Mouse (Mus musculus) stomach, embryonic 14.5 days (tissue): ENCODE measurements around the gene Hipk4. TPM values are rescaled to one million over a fixed set of nuclear protein-coding genes. Genes with fewer than 3 reads are reported as not detected.

Experiments
- ATAC-seq: fragments of 200-750 bp; cut with Nextera tagmentation; 2 replicates; pipeline ENCODE4 v1.8.0; 2017; ENCODE audit warnings: low read depth, moderate TSS enrichment; ENCODE audit not compliant: insufficient number of reproducible peaks, insufficient read depth, low FRiP score
- H3K27ac ChIP-seq: fragments of 300-500 bp; sonication (generic); 2 replicates; pipeline ENCODE4 v1.5.1; 2014; ENCODE audit warnings: mild to moderate bottlenecking, low read length, moderate library complexity, mixed read lengths
- H3K27me3 ChIP-seq: fragments of 300-500 bp; sonication (generic); 2 replicates; pipeline ENCODE4 v1.6.1; 2014; ENCODE audit warnings: low read length, control low read depth, mixed read lengths; ENCODE audit not compliant: control insufficient read depth, insufficient read depth
- H3K36me3 ChIP-seq: fragments of 300-500 bp; sonication (generic); 2 replicates; pipeline ENCODE4 v1.6.1; 2014; ENCODE audit warnings: mild to moderate bottlenecking, control low read depth, low read length, moderate library complexity, mixed read lengths; ENCODE audit not compliant: control insufficient read depth, insufficient read depth
- H3K4me1 ChIP-seq: fragments of 300-500 bp; sonication (generic); 2 replicates; pipeline ENCODE4 v1.6.1; 2014; ENCODE audit warnings: low read length, control low read depth, mixed read lengths; ENCODE audit not compliant: control insufficient read depth, insufficient read depth
- H3K4me2 ChIP-seq: fragments of 300-500 bp; sonication (generic); replicated peaks from 2 replicates; pipeline ENCODE4 v1.6.1; 2014; ENCODE audit warnings: low read depth, low read length, control low read depth
- H3K4me3 ChIP-seq: fragments of 300-500 bp; sonication (generic); 2 replicates; pipeline ENCODE4 v1.5.1; 2014; ENCODE audit warnings: low read depth, low read length, control low read depth
- H3K9ac ChIP-seq: fragments of 300-500 bp; sonication (generic); replicated peaks from 2 replicates; pipeline ENCODE4 v1.6.1; 2014; ENCODE audit warnings: low read depth, mild to moderate bottlenecking, control low read depth, low read length, moderate library complexity, mixed read lengths
- H3K9me3 ChIP-seq: fragments of 300-500 bp; sonication (generic); 2 replicates; pipeline ENCODE4 v1.6.1; 2016; ENCODE audit warnings: low read depth, low read length, control low read depth; ENCODE audit not compliant: control insufficient read depth
- WGBS: fragments of 180-500 bp; shearing (Covaris S2); extraction: QIAGEN DNeasy Blood & Tissue Kit; methylation state at CpG from one replicate; pipeline ENCODE4 v1.1.7; 2014; 5-methylcytosine and 5-hydroxymethylcytosine counted together
- polyA plus RNA-seq: library from polyadenylated mRNA; unstranded; fragments of >200 nt; fragmentation: Nextera tagmentation; extraction: Ambion mirVana; gene quantifications from 2 replicates; pipeline ENCODE4 v1.2.1, GENCODE M21; 2014

The Hipk4 gene
- polyA plus RNA-seq, 1 experiment from 2014 or later = 1.0 TPM

DNA sequence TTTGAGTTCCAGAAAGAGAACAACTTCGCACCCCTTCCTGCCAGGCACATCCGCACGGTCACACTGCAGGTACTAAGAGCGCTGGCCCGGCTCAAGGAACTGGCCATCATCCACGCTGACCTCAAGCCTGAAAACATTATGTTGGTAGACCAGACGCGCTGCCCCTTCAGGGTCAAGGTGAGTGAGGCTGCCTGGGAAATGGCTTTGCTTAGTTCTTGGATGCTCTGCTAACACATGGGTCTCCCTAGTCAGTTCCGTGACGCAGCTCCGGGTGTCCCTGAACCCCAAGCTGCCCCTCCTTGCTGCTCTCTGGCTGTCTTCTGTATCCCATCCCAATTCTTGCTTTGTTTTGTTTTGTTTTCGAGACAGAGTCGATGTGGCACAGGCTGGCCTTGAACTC is 738 bp downstream of the Hipk4 start:
- Histone ChIP-seq H3K4me3 (no peak overlapping the region), H3K9ac (no peak overlapping the region), H3K4me2 (no peak overlapping the region), H3K4me1 (no peaks in the 10 kb centered on the region), H3K27ac (no peak overlapping the region), H3K36me3 (no peaks in the 10 kb centered on the region; the same call in 1 of the 2 replicates), H3K9me3 (0 out of 2 replicates have a peak, but pooled peaks cover 3% of the 10 kb centered on the region), H3K27me3 (no peaks in the 10 kb centered on the region)
- no peak for ATAC-seq
- 91% methylated on average over 13 of the region's 13 CpGs for WGBS

- WGBS = 27% methylated on average over 10 of the region's 10 CpGs
- no peaks in the 10 kb centered on the region for H3K9me3 ChIP-seq
- H3K4me3 ChIP-seq = no peak overlapping the region
- H3K4me1 ChIP-seq = no peaks in the 10 kb centered on the region
- H3K27ac ChIP-seq = no peak overlapping the region
- no peak overlapping the region for H3K9ac ChIP-seq
- ATAC-seq = peak; percentile 77; the same call in 1 of the 2 replicates
- peaks cover 3% of the 10 kb centered on the region; the same call in 1 of the 2 replicates for H3K36me3 ChIP-seq
- no peak overlapping the region for H3K4me2 ChIP-seq
- no peaks in the 10 kb centered on the region for H3K27me3 ChIP-seq
Measured at GRCm38 (mm10) chr7:27526039-27526827, 3.2 kb downstream of the Hipk4 start.

DNA sequence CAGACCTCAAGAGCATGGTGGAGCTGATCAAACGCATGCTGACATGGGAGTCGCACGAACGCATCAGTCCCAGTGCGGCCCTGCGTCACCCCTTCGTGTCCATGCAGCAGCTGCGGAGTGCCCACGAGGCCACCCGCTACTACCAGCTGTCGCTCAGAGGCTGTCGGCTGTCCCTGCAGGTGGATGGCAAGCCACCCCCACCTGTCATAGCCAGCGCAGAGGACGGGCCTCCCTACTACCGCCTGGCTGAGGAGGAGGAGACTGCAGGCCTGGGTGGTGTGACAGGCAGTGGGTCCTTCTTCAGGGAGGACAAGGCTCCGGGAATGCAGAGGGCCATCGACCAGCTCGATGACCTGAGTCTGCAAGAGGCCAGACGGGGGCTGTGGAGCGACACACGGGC is 6.0 kb downstream of the Hipk4 start:
- no peak overlapping the region for H3K27ac ChIP-seq
- H3K9ac ChIP-seq = no peak overlapping the region
- 82% methylated on average over 21 of the region's 21 CpGs for WGBS
- no peaks in the 10 kb centered on the region for H3K9me3 ChIP-seq
- no peak overlapping the region for H3K4me3 ChIP-seq
- no peaks in the 10 kb centered on the region for H3K27me3 ChIP-seq
- H3K36me3 ChIP-seq = peaks cover 13% of the 10 kb centered on the region
- no peak for ATAC-seq
- H3K4me2 ChIP-seq = no peak overlapping the region
- H3K4me1 ChIP-seq = no peaks in the 10 kb centered on the region

DNA sequence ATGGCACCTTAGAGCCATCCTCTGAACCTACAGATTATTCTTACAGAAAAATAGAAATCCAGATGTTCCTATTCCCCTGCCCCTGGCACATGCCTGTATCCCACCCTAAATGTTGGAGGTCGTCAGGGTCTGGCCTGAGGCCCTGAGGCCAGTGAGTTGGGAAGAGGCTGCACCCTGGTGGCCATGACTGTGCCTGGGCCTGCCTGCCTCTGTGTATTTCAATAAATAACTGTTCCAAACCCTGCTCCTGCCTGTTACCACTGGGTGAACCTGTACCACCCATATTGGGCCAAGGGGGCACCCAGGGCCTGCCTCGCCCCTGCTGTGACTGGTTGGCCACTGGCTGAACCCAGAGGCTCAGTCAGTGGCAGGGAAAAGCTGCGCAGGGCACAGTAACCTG is 7.9 kb downstream of the Hipk4 start:
- no peak for ATAC-seq
- Histone ChIP-seq H3K27me3 (no peaks in the 10 kb centered on the region), H3K4me3 (no peak overlapping the region), H3K9me3 (no peaks in the 10 kb centered on the region), H3K36me3 (peaks cover 13% of the 10 kb centered on the region), H3K27ac (no peak overlapping the region), H3K4me1 (no peaks in the 10 kb centered on the region), H3K9ac (no peak overlapping the region), H3K4me2 (no peak overlapping the region)
- WGBS = 83% methylated on average over 3 of the region's 3 CpGs

- ATAC-seq = no peak
- H3K9ac ChIP-seq = no peak overlapping the region
- H3K4me1 ChIP-seq = no peaks in the 10 kb centered on the region
- H3K27me3 ChIP-seq = no peaks in the 10 kb centered on the region
- H3K36me3 ChIP-seq = peaks cover 15% of the 10 kb centered on the region
- no peak overlapping the region for H3K4me2 ChIP-seq
- no peak overlapping the region for H3K27ac ChIP-seq
- WGBS = 85% methylated on average over 10 of the region's 10 CpGs
- H3K4me3 ChIP-seq = no peak overlapping the region
- no peaks in the 10 kb centered on the region for H3K9me3 ChIP-seq
Measured at GRCm38 (mm10) chr7:27531707-27532106, 8.6 kb downstream of the Hipk4 start.

GRCm38 (mm10) chr7:27532480-27533050 is 9.5 kb downstream of the Hipk4 start:
- no peak for ATAC-seq
- WGBS = 89% methylated on average over 9 of the region's 9 CpGs
- H3K9me3 ChIP-seq = no peaks in the 10 kb centered on the region
- peaks cover 16% of the 10 kb centered on the region for H3K36me3 ChIP-seq
- no peak overlapping the region for H3K27ac ChIP-seq
- no peak overlapping the region for H3K4me2 ChIP-seq
- H3K4me3 ChIP-seq = no peak overlapping the region
- H3K27me3 ChIP-seq = no peaks in the 10 kb centered on the region
- H3K9ac ChIP-seq = no peak overlapping the region
- H3K4me1 ChIP-seq = no peaks in the 10 kb centered on the region

DNA sequence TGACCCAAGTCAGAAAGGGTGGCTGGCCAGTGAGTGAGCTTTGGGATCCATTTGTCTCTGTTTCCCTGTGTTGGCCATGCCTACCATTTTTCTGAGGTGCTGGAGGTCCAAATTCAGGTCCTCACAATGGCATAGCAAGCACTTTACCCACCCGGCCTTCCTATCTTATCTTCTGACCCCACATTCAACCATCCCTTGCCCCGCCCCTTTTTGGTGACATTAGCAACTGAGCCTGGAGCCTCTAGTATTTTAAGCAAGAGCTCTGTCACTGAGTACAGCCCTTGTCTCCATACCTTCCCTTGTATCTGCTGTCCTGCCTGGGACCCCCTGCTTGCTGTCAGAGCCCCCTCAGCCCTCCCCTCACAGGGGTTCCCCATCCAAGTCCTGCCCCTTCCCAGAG is 12.3 kb downstream of the Hipk4 start:
- Histone ChIP-seq H3K36me3 (peaks cover 20% of the 10 kb centered on the region), H3K9me3 (no peaks in the 10 kb centered on the region), H3K9ac (no peak overlapping the region), H3K27ac (no peak overlapping the region), H3K4me3 (no peak overlapping the region), H3K4me2 (no peak overlapping the region), H3K27me3 (no peaks in the 10 kb centered on the region), H3K4me1 (no peaks in the 10 kb centered on the region)
- ATAC-seq = no peak
- 70% methylated on average over 2 of the region's 2 CpGs for WGBS

DNA sequence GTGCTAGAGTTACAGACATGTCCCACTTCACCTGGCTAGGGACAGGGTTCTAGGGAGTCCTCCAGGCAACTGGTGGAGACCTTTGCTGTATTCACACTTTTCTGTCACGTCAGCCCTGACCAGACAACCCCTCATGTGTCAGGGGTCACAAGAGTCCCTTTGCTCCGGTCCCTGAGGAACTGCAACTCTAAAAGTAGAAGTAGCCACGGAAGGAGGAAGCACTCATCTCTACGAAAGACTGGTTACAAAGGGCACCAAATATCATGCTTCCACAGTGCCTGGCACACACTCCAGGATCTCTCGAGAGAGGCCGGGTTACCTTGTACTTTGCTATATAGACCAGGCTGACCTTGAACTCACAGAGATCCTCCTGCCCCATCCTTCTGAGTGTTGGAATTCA is 13.6 kb downstream of the Hipk4 start:
- 94% methylated on average over 6 of the region's 6 CpGs for WGBS
- no peaks in the 10 kb centered on the region; the same call in 1 of the 2 replicates for H3K4me1 ChIP-seq
- H3K4me2 ChIP-seq = no peak overlapping the region
- no peaks in the 10 kb centered on the region for H3K9me3 ChIP-seq
- H3K36me3 ChIP-seq = peaks cover 17% of the 10 kb centered on the region
- no peak overlapping the region for H3K27ac ChIP-seq
- H3K9ac ChIP-seq = no peak overlapping the region
- no peak overlapping the region for H3K4me3 ChIP-seq
- no peak for ATAC-seq
- H3K27me3 ChIP-seq = no peaks in the 10 kb centered on the region
